Mouse (Mus musculus) left cerebral cortex, adult 18-20 months (tissue): ENCODE measurements around the gene Gm49339. TPM values are rescaled to one million over a fixed set of nuclear protein-coding genes. Genes with fewer than 3 reads are reported as not detected.
"Not testable (repeated sequence)": the region's sequence is repeated elsewhere in the genome, so short reads cannot be mapped to it uniquely, and the experiment has no call there.

Experiments
- DNase-seq, 2 experiments: peaks; one replicate each; pipeline ENCODE4 v3.0.0; 2021 to 2022; ENCODE audit warnings: low spot score in 2 of 2, mixed read lengths in 1 of 2
- long read RNA-seq, 2 experiments: library from polyadenylated mRNA; stranded (forward); transcript quantifications; one replicate each; pipeline ENCODE4 v2.0.0; 2021
- total RNA-seq, 2 experiments: library from RNA; stranded (reverse); gene quantifications; 2 replicates each; pipeline ENCODE4 v1.2.3; 2021

Gene Gm49339
- not detected for total RNA-seq
- long read RNA-seq, experiment 1 = 0 reads
- long read RNA-seq, experiment 2 = 0 reads

DNA sequence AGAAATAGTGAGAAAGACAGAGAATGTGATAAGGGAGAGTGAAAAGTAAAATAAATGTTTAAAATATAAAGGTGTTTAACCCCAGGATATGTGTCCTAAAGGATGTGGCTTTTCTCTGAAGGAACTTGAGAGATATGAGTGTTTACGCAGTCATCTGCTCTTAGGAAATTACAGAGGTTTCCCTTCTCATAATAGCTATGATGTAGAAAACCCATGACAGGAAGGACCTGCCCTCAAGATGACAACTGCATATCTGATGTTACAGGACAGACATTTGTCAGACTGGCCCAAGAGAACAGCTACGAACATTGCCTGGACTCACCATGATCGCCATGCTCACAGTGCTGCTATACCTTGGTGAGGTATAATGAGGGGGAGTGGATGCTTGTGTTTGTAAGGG, at the start of gene Gm49339, which contains the start of gene Lilr4b:
TSS of gene Gm49339 (plus strand) at position 216 of the 400 bp plus-strand sequence.
TSS of gene Lilr4b (plus strand) at position 236 of the 400 bp plus-strand sequence.
- not testable (repeated sequence) for DNase-seq

DNA sequence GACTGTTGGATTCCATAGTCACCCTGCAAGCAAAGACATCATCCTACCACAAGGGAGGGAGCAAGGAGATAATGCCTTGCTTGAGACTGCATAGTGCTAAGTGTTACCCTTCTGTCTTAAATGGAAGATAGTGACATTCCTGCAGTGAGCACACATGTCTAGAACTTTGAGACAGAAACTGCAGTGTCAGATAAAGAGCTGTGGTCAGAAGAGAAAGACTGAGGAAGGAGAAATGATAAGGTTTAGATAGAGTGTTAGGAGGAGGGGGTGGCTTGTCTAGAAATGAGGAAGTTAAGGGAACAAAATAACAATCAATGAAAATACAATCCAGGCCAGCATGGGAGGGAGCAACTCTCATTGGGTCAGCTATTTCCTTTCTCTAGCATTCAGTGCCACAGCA, 47.5 kb upstream of the Gm49339 start:
- DNase-seq = no peak

DNA sequence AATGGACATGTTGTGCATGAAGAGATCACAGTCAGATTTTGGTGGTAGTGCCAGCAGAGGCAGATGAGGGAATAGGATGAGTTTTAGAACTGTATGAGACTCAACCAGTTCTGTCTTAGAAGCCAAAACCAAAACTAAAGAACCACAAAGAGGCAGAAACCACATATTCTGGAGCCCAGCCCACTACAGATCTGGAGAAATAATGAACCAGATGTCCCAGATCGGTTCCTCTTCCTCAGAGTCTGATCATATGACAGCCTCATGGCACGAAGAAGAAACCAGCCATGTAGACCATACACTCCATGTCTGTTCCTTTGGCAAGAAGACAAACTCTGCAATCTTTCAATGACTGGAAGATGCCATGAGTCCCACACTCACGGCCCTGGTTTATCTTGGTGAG, 44.7 kb upstream of the Gm49339 start:
- no peak for DNase-seq

DNA sequence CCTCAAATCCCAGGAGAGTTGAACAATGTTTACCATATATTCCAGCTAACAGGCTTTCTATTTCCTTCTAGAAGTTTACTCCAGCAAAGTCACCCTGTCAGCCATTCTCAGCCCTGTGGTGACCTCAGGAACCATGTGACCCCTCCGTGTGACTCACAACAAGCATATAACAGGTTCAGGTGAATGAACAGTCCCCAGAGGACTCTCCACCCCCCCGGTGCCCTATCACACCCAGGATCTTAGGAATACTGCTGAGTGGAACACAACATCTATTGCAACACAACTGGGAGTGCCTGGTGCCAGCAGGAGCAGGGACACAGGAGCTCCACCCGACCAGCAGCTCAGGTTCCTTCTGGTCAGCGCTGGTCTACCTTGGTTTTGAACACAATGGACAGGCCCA, 28.8 kb upstream of the Gm49339 start:
- DNase-seq = no peak

DNA sequence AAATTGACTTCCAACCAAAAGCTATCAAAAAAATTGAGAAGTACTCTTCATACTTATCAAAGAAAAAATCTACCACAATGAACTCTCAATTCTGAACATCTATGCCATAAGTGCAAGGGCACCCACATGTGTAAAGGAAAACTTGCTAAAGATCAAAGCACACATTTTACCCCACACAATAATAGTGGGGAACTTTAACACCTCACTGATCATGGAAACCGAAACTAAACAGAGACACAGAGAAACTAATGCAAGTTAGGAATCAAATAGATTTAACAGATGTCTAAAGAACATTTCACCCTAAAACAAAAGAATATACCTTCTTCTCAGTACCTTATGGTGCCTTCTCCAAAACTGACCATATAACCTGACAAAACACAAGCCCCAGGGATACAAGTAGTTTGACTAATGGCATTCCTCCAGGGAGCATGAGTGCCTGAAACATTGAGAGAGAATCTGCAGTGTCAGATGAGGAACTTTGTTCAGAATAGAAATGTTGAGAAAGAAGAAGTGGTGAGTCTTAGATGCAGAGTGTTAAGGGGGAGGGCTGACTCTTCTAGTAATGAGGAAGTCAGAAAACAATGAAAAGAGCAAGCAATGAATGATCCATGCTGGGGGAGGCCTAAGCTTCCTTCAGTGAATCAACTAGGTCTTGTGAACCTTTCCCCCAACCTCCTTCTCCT, 26.7 kb upstream of the Gm49339 start:
- no peak for DNase-seq

DNA sequence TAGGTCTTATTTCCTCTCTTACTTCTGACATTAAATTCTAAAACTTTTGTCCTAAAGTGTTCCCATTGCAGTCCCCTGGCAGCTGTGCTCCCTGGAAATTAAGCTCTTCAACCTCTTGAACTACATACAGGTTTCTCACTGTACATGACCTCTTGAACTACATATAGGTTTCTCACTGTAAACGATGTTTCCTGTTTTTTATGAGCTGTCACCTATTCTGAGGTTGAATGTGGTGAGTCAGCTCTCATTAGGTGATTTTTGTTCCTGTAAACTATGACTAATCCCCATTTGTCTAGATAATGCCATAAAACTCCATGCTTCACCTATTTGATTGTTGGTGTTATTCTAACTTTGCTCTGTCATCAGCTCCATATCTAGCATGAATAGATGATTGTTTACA, 26.0 kb upstream of the Gm49339 start:
- no peak for DNase-seq

DNA sequence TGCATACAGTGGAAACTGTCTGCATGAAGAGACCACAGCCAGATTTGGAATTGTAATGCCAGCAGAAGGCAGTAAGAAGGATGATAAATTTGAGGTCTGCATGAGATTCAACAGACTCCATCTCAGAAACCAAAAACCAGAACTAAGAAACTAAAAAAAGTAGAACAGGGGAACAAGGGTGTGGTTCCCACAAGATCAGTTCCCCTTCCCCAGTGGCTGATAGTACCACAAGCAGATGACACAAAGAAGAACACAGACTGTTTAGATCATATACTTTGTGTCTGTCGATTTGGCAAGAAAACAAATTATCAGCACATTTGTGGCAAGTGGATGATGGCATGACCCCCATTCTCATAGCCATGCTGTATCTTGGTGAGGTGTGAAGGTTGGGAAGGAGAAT, 24.6 kb upstream of the Gm49339 start:
- no peak for DNase-seq

DNA sequence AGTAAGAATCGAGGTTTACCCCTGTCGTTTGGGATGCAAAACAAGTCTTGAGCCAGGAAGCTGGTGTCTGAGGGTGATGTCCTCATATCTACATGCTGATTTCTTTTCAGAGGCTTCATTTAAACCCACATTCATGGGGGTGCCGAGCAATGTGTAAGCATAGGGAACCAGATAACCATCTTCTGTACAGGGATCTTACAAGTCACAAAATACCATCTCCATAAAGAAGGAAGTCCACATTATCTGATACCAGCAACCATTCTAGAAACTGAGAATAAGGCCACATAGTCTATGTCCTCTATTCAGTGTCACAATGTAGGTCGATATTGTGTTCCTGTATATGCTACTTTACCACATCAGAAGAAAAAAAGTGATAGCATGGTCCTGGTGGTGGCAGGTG, 24.0 kb upstream of the Gm49339 start:
- no peak for DNase-seq

DNA sequence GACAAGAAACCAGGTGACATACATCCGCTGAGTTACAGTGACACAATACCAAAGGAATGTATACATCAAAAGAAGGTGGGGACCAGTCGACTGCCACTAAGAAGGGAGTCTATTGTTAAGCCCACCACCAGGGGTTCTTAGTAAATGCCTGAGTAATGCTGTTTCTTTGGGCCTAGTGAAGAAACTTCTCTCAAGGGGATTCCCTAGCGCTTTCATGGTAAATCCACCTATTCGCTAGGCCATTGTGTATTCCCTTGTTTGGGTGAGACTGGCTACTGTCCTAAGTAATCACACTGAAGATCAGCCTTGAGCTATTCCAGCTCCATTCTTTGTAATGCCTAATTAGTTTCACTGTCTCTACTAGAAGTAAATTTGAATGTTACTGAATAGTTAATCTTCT, 16.6 kb upstream of the Gm49339 start:
- not testable (repeated sequence) for DNase-seq

DNA sequence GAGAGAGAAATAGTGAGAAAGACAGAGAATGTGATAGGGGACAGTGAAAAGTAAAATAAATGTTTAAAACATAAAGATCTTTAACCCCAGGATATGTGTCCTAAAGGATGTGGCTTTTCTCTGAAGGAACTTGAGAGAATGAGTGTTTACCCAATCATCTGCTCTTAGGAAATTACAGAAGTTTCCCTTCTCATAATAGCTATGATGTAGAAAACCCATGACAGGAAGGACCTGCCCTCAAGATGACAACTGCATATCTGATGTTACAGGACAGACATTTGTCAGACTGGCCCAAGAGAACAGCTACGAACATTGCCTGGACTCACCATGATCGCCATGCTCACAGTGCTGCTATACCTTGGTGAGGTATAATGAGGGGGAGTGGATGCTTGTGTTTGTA, 10.3 kb downstream of the Gm49339 start, which contains the start of gene Lilrb4a:
TSS of gene Lilrb4a (plus strand) at position 266 of the 400 bp plus-strand sequence.
- DNase-seq = not testable (repeated sequence)

DNA sequence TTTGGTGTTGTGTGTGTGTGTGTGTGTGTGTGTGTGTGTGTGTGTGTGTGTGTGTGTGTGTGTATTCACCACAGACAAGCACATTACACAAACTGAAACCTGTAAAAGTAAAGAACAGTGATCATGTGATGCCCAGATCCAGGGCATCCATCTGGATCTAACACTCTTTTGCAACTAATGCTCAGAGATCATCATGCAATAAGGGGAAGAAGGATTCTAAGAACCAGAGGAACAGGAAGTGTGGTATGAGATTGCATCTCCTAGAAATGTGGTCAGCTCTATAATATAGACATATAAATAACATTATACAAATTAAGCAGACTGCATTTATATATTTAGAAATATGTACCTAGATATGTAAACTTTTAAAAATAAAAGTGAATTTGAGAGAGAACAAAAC, 39.6 kb downstream of the Gm49339 start:
- no peak for DNase-seq

DNA sequence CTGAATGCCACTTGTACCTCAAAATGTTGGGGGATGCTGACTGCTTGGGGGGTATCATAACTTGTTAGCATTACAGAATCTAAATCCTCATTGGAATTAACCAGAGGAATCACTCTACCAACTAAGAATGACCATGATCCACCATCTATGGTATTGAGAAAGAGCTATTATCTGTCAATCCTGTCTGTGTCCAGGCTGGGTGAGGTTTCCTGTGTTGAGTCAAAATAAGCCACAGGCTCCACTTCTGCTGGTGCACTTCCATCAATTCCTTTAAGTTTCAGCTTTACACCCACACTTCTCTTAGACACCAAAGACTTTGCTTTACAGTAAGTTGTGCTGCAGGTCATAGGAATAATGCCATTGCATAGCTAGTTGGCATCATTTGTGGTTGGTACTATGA, 41.0 kb downstream of the Gm49339 start:
- DNase-seq = no peak

DNA sequence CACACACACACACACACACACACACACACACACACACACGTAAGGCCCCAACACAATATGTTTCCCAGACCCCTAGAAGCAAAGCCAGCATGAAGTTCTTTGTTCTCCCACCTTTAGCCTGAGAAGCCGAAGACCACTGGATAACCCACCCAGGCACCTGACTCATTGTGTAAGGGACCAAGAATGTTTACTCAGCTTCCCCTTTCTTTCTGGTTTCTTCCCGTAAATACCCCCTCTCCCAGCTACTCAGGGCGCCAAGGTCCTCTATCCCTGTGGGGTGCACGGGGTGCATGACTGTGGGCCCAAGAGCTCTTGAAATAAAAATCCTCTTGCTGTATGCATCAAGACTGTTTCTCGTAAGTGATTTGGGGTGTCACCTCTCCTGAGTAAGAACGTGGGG, 45.7 kb downstream of the Gm49339 start:
- DNase-seq = no peak

DNA sequence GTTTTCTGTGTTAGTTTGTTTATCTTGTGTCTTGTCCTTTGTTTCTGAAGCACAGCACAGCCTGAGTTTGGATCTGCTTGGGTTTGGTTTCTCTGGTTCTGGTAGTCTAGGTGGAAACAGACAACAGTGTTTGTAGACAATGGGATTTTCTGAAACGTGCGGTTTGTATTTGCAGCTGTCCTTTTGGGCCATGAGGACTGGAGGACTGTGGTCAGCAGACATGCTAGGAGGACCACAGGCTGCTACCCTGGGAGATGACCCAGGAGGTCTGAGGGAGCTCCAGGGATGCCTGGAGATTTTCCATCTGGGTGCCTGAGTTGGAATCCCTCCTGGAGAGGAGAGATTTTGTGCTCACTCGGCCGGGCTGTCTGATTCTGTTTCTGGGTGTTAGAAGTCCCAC, 46.2 kb downstream of the Gm49339 start:
- no peak for DNase-seq

DNA sequence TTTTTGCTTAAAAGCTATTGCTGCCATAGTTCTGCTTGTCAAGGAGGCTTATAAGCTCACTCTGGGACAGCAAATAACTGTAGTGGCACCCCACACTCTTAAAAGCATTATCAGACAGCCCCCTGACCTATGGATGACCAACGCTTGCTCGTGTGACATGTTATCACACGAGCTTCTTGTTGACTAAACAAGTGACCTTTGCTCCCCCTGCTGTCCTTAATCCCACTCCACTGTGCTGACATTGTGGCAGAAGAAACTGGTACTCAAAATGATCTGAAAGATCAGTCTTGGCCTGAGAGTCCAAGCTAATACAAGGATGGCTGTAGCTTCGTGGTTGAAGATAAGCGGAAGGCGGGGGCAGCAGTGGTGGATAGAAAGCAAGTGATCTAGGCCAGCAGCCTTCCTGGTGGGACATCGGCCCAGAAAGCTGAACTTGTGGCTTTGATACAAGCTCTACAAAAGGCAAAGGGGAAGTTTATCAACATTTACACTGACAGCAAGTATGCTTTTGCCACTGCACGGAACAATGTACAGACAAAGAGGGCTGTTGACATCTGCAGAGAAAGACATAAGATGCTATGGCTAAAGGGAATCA, 48.5 kb downstream of the Gm49339 start:
- no peak for DNase-seq

DNA sequence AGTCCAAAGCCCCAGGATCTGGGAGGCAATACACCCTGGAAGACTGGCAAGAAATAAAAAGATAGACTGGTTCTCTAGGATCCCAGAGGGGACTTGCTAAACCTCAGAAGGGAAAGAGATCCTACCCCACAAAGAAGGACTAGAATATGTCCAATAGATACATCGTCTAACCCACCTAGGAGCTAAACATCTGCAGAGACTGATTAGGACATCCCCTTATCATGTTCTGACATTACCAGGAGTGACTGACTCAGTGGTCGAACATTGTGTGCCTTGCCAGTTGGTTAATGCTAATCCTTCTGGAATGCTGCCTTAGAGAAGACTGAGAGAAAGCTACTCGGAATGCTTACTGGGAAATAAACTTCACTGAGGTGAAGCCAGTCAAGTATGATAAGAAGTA, 49.1 kb downstream of the Gm49339 start:
- DNase-seq = no peak

DNA sequence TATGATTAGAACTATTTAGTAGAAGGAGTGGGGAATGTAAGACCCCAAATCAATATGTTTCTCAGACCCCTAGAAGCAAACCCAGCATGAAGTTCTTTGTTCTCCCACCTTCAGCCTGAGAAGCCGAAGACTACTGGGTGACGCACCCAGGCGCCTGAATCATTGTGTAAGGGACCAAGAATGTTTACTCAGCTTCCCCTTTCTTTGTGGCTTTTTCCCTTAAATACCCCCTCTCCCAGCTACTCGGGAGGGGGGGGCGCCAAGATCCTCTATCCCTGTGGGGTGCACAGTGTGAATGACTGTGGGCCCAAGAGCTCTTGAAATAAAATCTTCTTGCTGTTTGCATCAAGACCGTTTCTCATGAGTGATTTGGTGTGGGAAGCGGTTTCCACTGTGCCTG, 50.4 kb downstream of the Gm49339 start:
- no peak for DNase-seq

Other genes starting within 250 kb of the Gm49339 start
- gene Lilr4b, start within 50 bp of the Gm49339 start, total RNA-seq = under 1 TPM; 0.21 to 0.53 TPM
- under 1 TPM; 0.37 to 0.56 TPM for gene Lilrb4a, start 10.3 kb downstream of the Gm49339 start, total RNA-seq
- not detected for gene Fam162b, start 109.9 kb downstream of the Gm49339 start, total RNA-seq
- gene Gprc6a, start 150.8 kb downstream of the Gm49339 start, total RNA-seq = not detected
- gene Rfx6, start 197.1 kb downstream of the Gm49339 start, total RNA-seq = not detected